ENCODE assay signal across 11 mouse cellular contexts in genomic region chr5:104407541-104408231, GRCm38 (mm10). TPM values are rescaled to one million over a fixed set of nuclear protein-coding genes. Genes with fewer than 3 reads are reported as not detected.
DNase-seq lines count a peak whose midpoint lies in the region; ATAC-seq and TF ChIP-seq lines count a peak whose summit lies in the region.
"Had no signal": no experiment of that assay in that cellular context is flagged by ENCODE, and none has a peak within 500 bp of the region (broad histone marks: within the 10 kb centered on the region; RNA-seq: fewer than 3 reads in every experiment).

No protein-coding gene starts in this region.

- no peak for TF ChIP-seq POLR2A in lung, adult 2 months (IDR thresholded peaks at IDR 0.05; ENCODE audit: borderline replicate concordance, extremely low read depth, low read depth, low read length)

- H3K27me3 ChIP-seq in lung, postnatal 0 days (replicated peaks; ENCODE audit: insufficient read depth, low read length), result no peaks in the 10 kb centered on the region
- no peaks in the 10 kb centered on the region for H3K27me3 ChIP-seq in stomach, embryonic 16.5 days (ENCODE audit: control insufficient read depth, insufficient read depth, low read length)

- intact Hi-C loops in heart, postnatal 36 days (cut with DNase I), result no loop called here

- no peaks in the 10 kb centered on the region for H3K4me1 ChIP-seq in lung, postnatal 0 days (ENCODE audit: insufficient read depth, low read depth, low read length)
- no peaks in the 10 kb centered on the region for H3K4me1 ChIP-seq in lung, adult 2 months (ENCODE audit: control insufficient read depth, insufficient read depth, low read length)
- H3K4me1 ChIP-seq in stomach, embryonic 16.5 days (ENCODE audit: control insufficient read depth, insufficient read depth, low read length), result 0 out of 2 replicates have a peak, but pooled peaks cover 4% of the 10 kb centered on the region

- H3K4me2 ChIP-seq in lung, postnatal 0 days (replicated peaks; ENCODE audit: low read depth, low read length), result no peak overlapping the region
- no peak overlapping the region for H3K4me2 ChIP-seq in stomach, embryonic 16.5 days (ENCODE audit: low read depth, low read length)

- H3K9me3 ChIP-seq in lung, postnatal 0 days (ENCODE audit: low read length), result no peaks in the 10 kb centered on the region
- H3K9me3 ChIP-seq in stomach, embryonic 16.5 days (replicated peaks; ENCODE audit: control insufficient read depth, low read length), result no peaks in the 10 kb centered on the region

- ATAC-seq in lung, postnatal 0 days, result peak; percentile 44
- 0 out of 2 replicates have a peak, but pooled peaks have one; percentile 21 for ATAC-seq in stomach, embryonic 16.5 days (ENCODE audit: insufficient read depth, low FRiP score)

- no peak overlapping the region for H3K9ac ChIP-seq in lung, postnatal 0 days (replicated peaks; ENCODE audit: low read depth)
- no peak overlapping the region for H3K9ac ChIP-seq in stomach, embryonic 16.5 days (ENCODE audit: low read length)
- H3K9ac ChIP-seq: liver, embryonic 14.5 days had no signal

- TF ChIP-seq CTCF in lung, postnatal 0 days (IDR thresholded peaks at IDR 0.05), result no peak
- TF ChIP-seq CTCF in lung, adult 2 months (IDR thresholded peaks at IDR 0.05; ENCODE audit: insufficient read depth, low read length), result no peak

- no peak overlapping the region for H3K27ac ChIP-seq in lung, postnatal 0 days (ENCODE audit: low read length)
- H3K27ac ChIP-seq in stomach, embryonic 16.5 days (ENCODE audit: low read length), result peak overlapping the region; percentile 28; the same call in 1 of the 2 replicates
- H3K27ac ChIP-seq: liver, embryonic 14.5 days had no signal

- no peak overlapping the region for H3K4me3 ChIP-seq in lung, postnatal 0 days (ENCODE audit: low read depth, low read length)
- no peak overlapping the region for H3K4me3 ChIP-seq in lung, adult 2 months (replicated peaks; ENCODE audit: extremely low read depth, low read depth, low read length)
- H3K4me3 ChIP-seq in stomach, embryonic 16.5 days (replicated peaks; ENCODE audit: low read length), result no peak overlapping the region

- WGBS in lung, postnatal 0 days, result 63% methylated on average over 2 of the region's 2 CpGs
- 54% methylated on average over 2 of the region's 2 CpGs for WGBS in lung, adult 2 months
- WGBS in stomach, embryonic 16.5 days, result 57% methylated on average over 2 of the region's 2 CpGs

- no peak for TF ChIP-seq EP300 in lung, postnatal 0 days (IDR thresholded peaks at IDR 0.05)

- DNase-seq in adrenal gland, postnatal 36 days, result peak; percentile 15 to 17
- DNase-seq in adrenal gland, postnatal 25 days, result no peak
- DNase-seq in lung, postnatal 0 days (ENCODE audit: low spot score), result peak; percentile 50
- DNase-seq in lung, adult 2 months, result no peak
- peak; percentile 41 for DNase-seq in gastrocnemius, postnatal 25 days
- no peak for DNase-seq in right cerebral cortex, postnatal 36 days (ENCODE audit: low spot score in 2 of 2)
- no peak for DNase-seq in heart, postnatal 36 days
- DNase-seq: kidney, postnatal 36 days; spleen, adult 18-20 months had no signal

- no peaks in the 10 kb centered on the region for H3K36me3 ChIP-seq in lung, postnatal 0 days (ENCODE audit: insufficient read depth, low read length)
- no peaks in the 10 kb centered on the region for H3K36me3 ChIP-seq in stomach, embryonic 16.5 days (ENCODE audit: control insufficient read depth, insufficient read depth, low read length)

RNA-seq across cellular contexts. Expression of gene Spp1, which starts 27.2 kb away (rescaled TPM):
- total RNA-seq in adrenal gland, postnatal 36 days (2021), result 100 to 1,000 TPM; 126 to 196 TPM
- total RNA-seq in adrenal gland, postnatal 25 days (2021), result 343 and 454 TPM in 2 replicates
- polyA plus RNA-seq in lung, postnatal 0 days (2015; fragmentation: Nextera tagmentation; extraction: Ambion mirVana), result 74.4 and 87.1 TPM in 2 replicates
- 54.9 and 134 TPM in 2 replicates for polyA plus RNA-seq in lung, adult 2 months (2012; rRNA removed)
- 1 to 10 TPM; 2.6 to 3.3 TPM for total RNA-seq in gastrocnemius, postnatal 25 days (2021)
- 126 and 136 TPM in 2 replicates for polyA plus RNA-seq in stomach, embryonic 16.5 days (2015; fragmentation: Nextera tagmentation; extraction: Ambion mirVana)
- under 1 TPM; 0.19 to 0.56 TPM for total RNA-seq in heart, postnatal 36 days (2021)

RNA-seq across cellular contexts. Expression of gene Pkd2, which starts 51.6 kb away (rescaled TPM):
- 10 to 100 TPM; 43.4 to 44.1 TPM for total RNA-seq in adrenal gland, postnatal 36 days (2021)
- total RNA-seq in adrenal gland, postnatal 25 days (2021), result 47.4 and 59.7 TPM in 2 replicates
- polyA plus RNA-seq in lung, postnatal 0 days (2015; fragmentation: Nextera tagmentation; extraction: Ambion mirVana), result 11.0 and 13.5 TPM in 2 replicates
- polyA plus RNA-seq in lung, adult 2 months (2012; rRNA removed), result 38.8 and 48.5 TPM in 2 replicates
- total RNA-seq in gastrocnemius, postnatal 25 days (2021), result 10 to 100 TPM; 11.8 to 13.4 TPM
- polyA plus RNA-seq in stomach, embryonic 16.5 days (2015; fragmentation: Nextera tagmentation; extraction: Ambion mirVana), result 11.6 and 11.7 TPM in 2 replicates
- total RNA-seq in heart, postnatal 36 days (2021), result 10 to 100 TPM; 21.5 to 22.2 TPM

Comparison
In these comparisons a context has a peak if more than half of its experiments do, and no peak if none do; other contexts are left out.
1. DNase-seq: peak in adrenal gland, postnatal 36 days (2 of 2), lung, postnatal 0 days (single experiment) and gastrocnemius, postnatal 25 days (single experiment); none in adrenal gland, postnatal 25 days (single experiment), lung, adult 2 months (single experiment), right cerebral cortex, postnatal 36 days (0 of 2) and heart, postnatal 36 days (0 of 2).
2. RNA of gene Spp1, which starts 27.2 kb away (total RNA-seq): 343 to 454 TPM in adrenal gland, postnatal 25 days and 126 to 196 TPM in adrenal gland, postnatal 36 days; 2.6 to 3.3 TPM in gastrocnemius, postnatal 25 days and 0.19 to 0.56 TPM in heart, postnatal 36 days; every median in the first group is over 10 times any median in the second.